Mouse (Mus musculus) kidney, adult 2 months (tissue): ENCODE results near the gene Limch1. TPM values are rescaled to one million over a fixed set of nuclear protein-coding genes. Genes with fewer than 3 reads are reported as not detected.

Source experiments
- DNase-seq: peaks from one replicate; pipeline ENCODE4 v3.0.0; 2021
- H3K27ac ChIP-seq: fragments of 200-500 bp; 2 replicates; pipeline ENCODE4 v1.5.1; 2012; ENCODE audit warnings: low read depth, low read length, control low read depth, inconsistent platforms; ENCODE audit not compliant: insufficient read depth
- H3K27me3 ChIP-seq: fragments of 200-500 bp; replicated peaks from 2 replicates; pipeline ENCODE4 v1.6.1; 2012; ENCODE audit warnings: mild to moderate bottlenecking, moderate library complexity, low read length, inconsistent platforms; ENCODE audit not compliant: control insufficient read depth, insufficient read depth
- H3K36me3 ChIP-seq: fragments of 200-500 bp; 2 replicates; pipeline ENCODE4 v1.6.1; 2012; ENCODE audit warnings: mild to moderate bottlenecking, moderate library complexity, low read length, inconsistent platforms; ENCODE audit not compliant: control insufficient read depth, insufficient read depth
- H3K4me1 ChIP-seq: fragments of 200-500 bp; 2 replicates; pipeline ENCODE4 v1.6.1; 2011; ENCODE audit warnings: low read length; ENCODE audit not compliant: control insufficient read depth, insufficient read depth
- H3K4me3 ChIP-seq: fragments of 200-500 bp; 2 replicates; pipeline ENCODE4 v1.5.1; 2011; ENCODE audit warnings: mild to moderate bottlenecking, low read depth, low read length, control low read depth; ENCODE audit not compliant: insufficient read depth
- CTCF ChIP-seq: fragments of 200-500 bp; conservative IDR thresholded peaks from 2 replicates; pipeline ENCODE4 v1.5.1; 2011; ENCODE audit warnings: low read depth, mild to moderate bottlenecking, control low read depth, low read length, moderate library complexity, mixed read lengths; ENCODE audit not compliant: insufficient read depth, insufficient read length
- POLR2A ChIP-seq: fragments of 200-500 bp; IDR thresholded peaks from one replicate; pipeline ENCODE4 v1.6.1; 2011; ENCODE audit warnings: low read depth, low read length, control low read depth
- WGBS: fragments of 180-500 bp; shearing (Covaris S2); methylation state at CpG from one replicate; pipeline ENCODE4 v1.1.7; 2018; 5-methylcytosine and 5-hydroxymethylcytosine counted together
- polyA plus RNA-seq: library from polyadenylated mRNA; depleted of rRNA; stranded (reverse); fragments of >200 nt; gene quantifications from 2 replicates; pipeline ENCODE4 v1.2.3, GENCODE M21; 2012; rRNA removed

Limch1 gene
- polyA plus RNA-seq, 1 experiment: 27.0 TPM

DNA sequence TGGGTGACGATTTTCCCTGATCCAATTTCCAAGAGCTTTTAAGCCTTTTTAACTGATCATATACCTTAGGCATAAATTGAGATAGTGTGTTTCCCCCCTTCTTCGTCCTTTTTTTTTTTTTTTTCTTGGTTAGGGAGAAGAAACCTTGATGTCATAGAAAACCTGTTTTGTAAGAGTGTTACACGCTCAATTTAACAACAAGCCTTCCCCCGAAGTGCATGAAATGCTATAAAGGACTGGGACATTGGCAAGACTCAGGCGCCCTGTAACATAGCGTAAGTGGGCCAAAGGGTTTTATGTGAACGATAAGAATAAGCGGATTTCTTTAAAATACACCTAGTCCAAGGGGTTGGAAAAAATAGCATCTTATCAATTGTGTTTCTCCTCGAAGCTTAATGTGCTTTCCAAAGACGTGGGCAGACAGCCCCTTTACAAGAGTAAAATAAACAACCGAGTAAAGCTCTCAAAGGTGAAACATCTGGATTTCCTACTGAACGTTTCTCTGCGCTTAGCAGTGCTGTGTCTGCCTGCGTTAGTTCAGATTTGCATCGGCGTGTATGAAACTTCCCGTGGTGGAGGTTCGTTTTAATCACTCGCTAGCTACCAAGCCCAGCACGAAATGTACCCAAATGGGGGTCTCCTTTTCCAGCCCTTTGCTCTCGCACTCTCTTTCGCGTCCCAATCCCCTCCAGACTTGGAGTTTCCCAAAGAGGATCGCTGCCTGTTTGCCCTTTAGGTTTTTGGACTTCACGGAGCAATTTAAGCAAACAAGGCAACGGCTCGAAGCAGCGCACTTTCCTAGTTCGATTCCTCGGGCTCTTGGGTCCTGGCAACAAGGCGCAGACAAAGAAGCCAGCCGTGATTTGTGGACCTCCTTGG lies 354.0 kb downstream of the Limch1 start:
- no peaks in the 10 kb centered on the region for H3K36me3 ChIP-seq
- peak; percentile 8 for DNase-seq
- WGBS: 8% methylated on average over 32 of the region's 32 CpGs
- no peaks in the 10 kb centered on the region for H3K4me1 ChIP-seq
- H3K27me3 ChIP-seq: peaks cover 15% of the 10 kb centered on the region
- no peak overlapping the region for H3K27ac ChIP-seq
- no peak overlapping the region for H3K4me3 ChIP-seq
- TF ChIP-seq CTCF: no peak
- TF ChIP-seq POLR2A: no peak

DNA sequence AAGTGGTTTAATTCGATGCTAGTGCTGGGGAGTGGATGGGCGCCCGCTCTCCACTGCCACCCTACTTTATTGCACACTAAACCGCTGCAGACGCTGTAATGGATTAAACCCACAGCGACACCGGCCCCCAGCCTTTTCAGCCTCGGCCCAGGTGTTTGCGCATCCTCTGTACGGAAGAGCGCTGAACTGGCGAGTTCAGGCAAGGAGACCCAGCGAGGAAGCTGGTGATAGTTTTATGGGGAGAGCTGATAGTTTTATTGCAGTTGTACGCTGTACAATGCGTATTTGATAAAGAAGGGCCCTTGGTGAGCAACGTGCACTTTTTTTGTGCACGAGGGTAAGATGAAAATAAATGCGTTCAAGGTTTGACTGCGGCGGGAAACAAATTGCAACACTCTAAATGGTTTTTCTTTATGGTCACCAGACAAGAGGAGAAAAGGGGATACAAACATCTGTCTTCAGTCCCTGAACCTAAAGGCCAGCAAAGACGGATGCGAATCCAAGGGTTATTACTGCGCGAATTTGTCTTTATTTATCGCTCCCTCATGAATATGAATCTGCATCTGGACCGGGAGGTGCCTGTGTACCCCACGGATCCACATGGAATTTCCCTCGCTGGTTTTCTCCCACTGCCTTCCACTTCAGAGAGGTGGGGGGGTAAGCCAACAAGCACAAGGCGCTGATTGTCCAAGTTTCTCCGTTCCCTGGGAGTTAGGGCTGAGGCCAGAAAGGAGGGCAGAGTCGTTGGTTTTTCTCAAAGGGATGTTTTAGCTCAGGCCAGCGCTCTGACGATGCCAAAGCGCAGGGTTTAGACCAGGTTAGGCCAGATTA lies 355.2 kb downstream of the Limch1 start:
- Histone ChIP-seq H3K27me3 (peaks cover 15% of the 10 kb centered on the region), H3K4me1 (no peaks in the 10 kb centered on the region), H3K27ac (no peak overlapping the region), H3K4me3 (no peak overlapping the region), H3K36me3 (no peaks in the 10 kb centered on the region)
- TF ChIP-seq POLR2A (no peak), CTCF (no peak)
- 9% methylated on average over 34 of the region's 34 CpGs for WGBS
- DNase-seq: no peak

DNA sequence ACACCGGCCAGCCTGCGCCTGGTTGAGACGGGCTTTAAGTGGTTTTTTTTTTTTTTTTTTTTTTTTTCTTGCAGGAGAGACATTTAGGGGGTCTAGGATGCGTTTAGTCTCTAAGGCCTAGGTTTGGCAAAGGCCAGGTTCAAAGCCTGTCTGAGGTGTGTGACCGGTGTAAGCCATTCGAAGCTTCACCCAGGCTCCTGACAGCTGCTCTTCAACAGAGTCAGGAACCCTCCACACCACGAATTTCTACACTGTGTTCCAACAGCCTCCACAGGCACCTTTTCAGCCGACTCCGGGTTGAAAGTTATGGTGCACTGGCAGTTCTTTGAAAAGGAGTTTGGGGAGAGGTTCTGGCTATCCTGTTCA lies 355.8 kb downstream of the Limch1 start:
- peaks cover 9% of the 10 kb centered on the region; the same call in 1 of the 2 replicates for H3K27me3 ChIP-seq
- H3K4me1 ChIP-seq: no peaks in the 10 kb centered on the region
- no peak for TF ChIP-seq POLR2A
- WGBS: 8% methylated on average over 9 of the region's 9 CpGs
- H3K4me3 ChIP-seq: no peak overlapping the region
- DNase-seq: no peak
- no peak overlapping the region for H3K27ac ChIP-seq
- no peaks in the 10 kb centered on the region for H3K36me3 ChIP-seq

DNA sequence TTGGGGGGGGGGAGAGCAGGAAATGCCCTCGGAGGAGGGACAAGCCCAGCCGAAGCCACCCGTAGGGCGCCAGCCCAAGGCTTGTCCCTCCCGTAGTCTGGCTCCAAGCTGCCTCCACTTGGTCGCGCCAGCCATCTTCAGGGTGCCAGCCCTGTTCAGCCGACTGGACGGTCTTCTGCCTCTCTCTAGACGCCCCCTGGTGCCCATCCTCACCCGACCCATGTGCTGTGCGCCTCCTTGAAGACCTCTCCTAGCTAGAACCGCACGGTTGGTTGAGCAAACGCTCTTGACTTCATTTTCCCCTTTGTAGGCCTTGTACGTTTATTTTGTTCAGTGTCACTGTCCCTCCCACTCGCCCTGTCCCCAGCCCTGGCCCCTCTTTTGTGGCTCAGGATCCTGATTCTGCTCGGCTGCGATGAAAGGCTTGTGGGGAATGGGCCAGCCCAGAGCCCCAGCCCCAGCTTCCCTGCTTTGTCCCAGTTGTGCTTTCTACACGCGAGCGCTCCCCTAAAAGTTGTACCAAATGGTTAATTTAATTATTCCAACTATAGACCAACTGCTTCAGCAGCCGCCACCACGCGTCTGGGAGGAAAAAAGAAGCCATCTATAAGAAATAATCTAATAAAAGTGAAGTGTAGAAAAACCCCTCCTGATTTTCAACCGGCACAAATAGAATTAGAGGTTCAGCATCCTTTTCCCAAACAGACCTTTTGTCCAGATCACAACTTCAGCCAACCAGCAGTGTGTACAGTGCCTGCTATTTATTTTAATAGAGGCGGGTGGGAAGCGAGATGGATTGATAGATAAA lies 356.4 kb downstream of the Limch1 start:
- WGBS: 7% methylated on average over 28 of the region's 28 CpGs
- Histone ChIP-seq H3K27me3 (peaks cover 9% of the 10 kb centered on the region; the same call in 1 of the 2 replicates), H3K4me3 (no peak overlapping the region), H3K4me1 (no peaks in the 10 kb centered on the region), H3K36me3 (no peaks in the 10 kb centered on the region), H3K27ac (no peak overlapping the region)
- no peak for TF ChIP-seq POLR2A
- TF ChIP-seq CTCF: no peak
- DNase-seq: no peak

DNA sequence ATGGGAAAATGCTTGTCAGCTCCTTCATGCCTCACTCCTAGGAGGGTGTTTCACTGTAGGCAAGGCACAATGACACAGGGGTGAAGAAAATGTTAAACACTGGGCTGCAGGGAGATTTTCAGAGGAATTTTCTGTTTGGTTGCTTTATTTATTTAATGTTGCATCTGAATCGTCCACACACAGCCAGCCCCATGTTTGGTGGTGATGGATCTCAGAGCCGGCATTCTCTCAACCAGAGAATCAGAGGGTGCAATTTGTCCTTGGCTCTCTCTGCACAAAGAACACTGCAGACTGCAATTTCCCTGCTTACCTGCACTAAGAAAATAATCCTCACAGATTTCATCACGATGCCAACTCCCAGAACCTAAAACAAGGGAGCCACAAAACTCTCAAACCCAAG lies 357.4 kb downstream of the Limch1 start:
- TF ChIP-seq CTCF (no peak), POLR2A (no peak)
- no peaks in the 10 kb centered on the region for H3K36me3 ChIP-seq
- no peak overlapping the region for H3K27ac ChIP-seq
- 21% methylated on average over 3 of the region's 3 CpGs for WGBS
- H3K4me1 ChIP-seq: no peaks in the 10 kb centered on the region
- DNase-seq: no peak
- peaks cover 9% of the 10 kb centered on the region; the same call in 1 of the 2 replicates for H3K27me3 ChIP-seq
- H3K4me3 ChIP-seq: no peak overlapping the region

DNA sequence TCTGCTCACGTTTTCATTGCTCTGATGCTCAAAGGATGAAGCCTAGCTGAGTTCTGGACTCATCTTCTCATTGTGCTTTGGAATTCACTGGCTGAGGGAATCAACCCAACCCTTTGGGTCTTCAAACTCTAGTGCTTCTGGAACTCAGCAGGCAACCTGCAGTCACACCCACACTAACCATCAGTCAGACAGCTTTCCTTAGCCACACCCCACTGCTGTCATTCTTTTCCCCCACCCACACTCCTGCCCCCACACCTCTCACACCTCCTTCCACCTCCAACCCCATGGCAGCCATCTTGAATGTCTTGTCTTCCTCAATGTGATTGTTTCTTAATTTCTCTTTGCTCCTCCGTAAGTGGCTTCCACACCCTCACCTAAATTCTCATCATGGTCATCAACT lies 360.6 kb downstream of the Limch1 start:
- H3K27me3 ChIP-seq: peaks cover 6% of the 10 kb centered on the region; the same call in 1 of the 2 replicates
- no peaks in the 10 kb centered on the region for H3K4me1 ChIP-seq
- H3K4me3 ChIP-seq: no peak overlapping the region
- H3K36me3 ChIP-seq: no peaks in the 10 kb centered on the region
- H3K27ac ChIP-seq: no peak overlapping the region
- TF ChIP-seq CTCF: no peak
- no peak for TF ChIP-seq POLR2A
- WGBS: 77% methylated on average over 2 of the region's 2 CpGs
- no peak for DNase-seq

Other genes with a start within 250 kb of the Limch1 start
- 21.4 and 27.7 TPM in 2 replicates for gene Apbb2, start 127.0 kb upstream of the Limch1 start, polyA plus RNA-seq
- 12.1 and 16.8 TPM in 2 replicates for gene Uchl1, start 69.7 kb upstream of the Limch1 start, polyA plus RNA-seq